Mouse (Mus musculus): ENCODE data around the gene Nt5c3.
"Not testable (repeated sequence)": the region's sequence is repeated elsewhere in the genome, so short reads cannot be mapped to it uniquely, and the experiment has no call there.

Gene Nt5c3

GRCm38 (mm10) chr6:56903831-56904230 is 19.9 kb downstream of the Nt5c3 start:
- DNase-seq, result no peak

- DNase-seq, result no peak
Observed at GRCm38 (mm10) chr6:56902606-56903520, 20.9 kb downstream of the Nt5c3 start.

GRCm38 (mm10) chr6:56901824-56902386 is 21.8 kb downstream of the Nt5c3 start:
- peak; percentile 41 to 58 for DNase-seq

GRCm38 (mm10) chr6:56901336-56901735 is 22.4 kb downstream of the Nt5c3 start:
- DNase-seq, result no peak

GRCm38 (mm10) chr6:56899601-56900000 is 24.1 kb downstream of the Nt5c3 start:
- no peak for DNase-seq

- DNase-seq, result no peak
Observed at GRCm38 (mm10) chr6:56890762-56891161, 33.0 kb downstream of the Nt5c3 start.

- DNase-seq, result no peak
Observed at GRCm38 (mm10) chr6:56888561-56888960, 35.2 kb downstream of the Nt5c3 start.

- DNase-seq, result no peak
Observed at GRCm38 (mm10) chr6:56879352-56879955, 44.3 kb downstream of the Nt5c3 start.

GRCm38 (mm10) chr6:56877985-56878384 is 45.7 kb downstream of the Nt5c3 start:
- no peak for DNase-seq

GRCm38 (mm10) chr6:56876870-56877269 is 46.9 kb downstream of the Nt5c3 start:
- DNase-seq, result no peak

GRCm38 (mm10) chr6:56870027-56870426 is 53.7 kb downstream of the Nt5c3 start:
- DNase-seq, result no peak

GRCm38 (mm10) chr6:56868565-56868964 is 55.2 kb downstream of the Nt5c3 start:
- no peak for DNase-seq

- DNase-seq, result not testable (repeated sequence)
Observed at GRCm38 (mm10) chr6:56866899-56867298, 56.8 kb downstream of the Nt5c3 start.

GRCm38 (mm10) chr6:56860205-56860848 is 63.4 kb downstream of the Nt5c3 start:
- DNase-seq, result no peak

- DNase-seq, result no peak
Observed at GRCm38 (mm10) chr6:56856748-56857147, 67.0 kb downstream of the Nt5c3 start.

- no peak for DNase-seq
Observed at GRCm38 (mm10) chr6:56854803-56855202, 68.9 kb downstream of the Nt5c3 start.

- DNase-seq, result no peak
Observed at GRCm38 (mm10) chr6:56850315-56850714, 73.4 kb downstream of the Nt5c3 start.

- no peak for DNase-seq
Observed at GRCm38 (mm10) chr6:56848974-56849373, 74.8 kb downstream of the Nt5c3 start.

GRCm38 (mm10) chr6:56844365-56844764 is 79.4 kb downstream of the Nt5c3 start:
- no peak for DNase-seq

GRCm38 (mm10) chr6:56843229-56843628 is 80.5 kb downstream of the Nt5c3 start:
- DNase-seq, result no peak

GRCm38 (mm10) chr6:56837621-56838020 is 86.1 kb downstream of the Nt5c3 start:
- DNase-seq, result no peak

GRCm38 (mm10) chr6:56837166-56837565 is 86.6 kb downstream of the Nt5c3 start:
- no peak for DNase-seq

- DNase-seq, result no peak
Observed at GRCm38 (mm10) chr6:56835532-56835931, 88.2 kb downstream of the Nt5c3 start.
